Comparison of ENCODE assay signal across 8 mouse cellular contexts in genomic region chr13:76844629-76845255, GRCm38 (mm10).
DNase-seq lines count a peak whose midpoint lies in the region; ATAC-seq and TF ChIP-seq lines count a peak whose summit lies in the region.

No protein-coding gene starts in this region.

- H3K27me3 ChIP-seq in heart, embryonic 10.5 days (ENCODE audit: insufficient read depth, poor library complexity, severe bottlenecking), result no peaks in the 10 kb centered on the region

- peak; percentile 60 to 65 for DNase-seq in cerebellum, postnatal 36 days
- DNase-seq in heart, embryonic 10.5 days (ENCODE audit: low spot score), result peak; percentile 80
- peak; percentile 57 to 76 for DNase-seq in layer of hippocampus, adult 2 months (ENCODE audit: low spot score in 2 of 2)
- DNase-seq in lung, postnatal 36 days, result peak; percentile 3
- peak; percentile 91 for DNase-seq in retina, embryonic 14.5 days (ENCODE audit: low spot score)
- peak; percentile 22 to 31 for DNase-seq in urinary bladder, adult 18-20 months (ENCODE audit: low spot score in 2 of 2)

- no peaks in the 10 kb centered on the region; the same call in 1 of the 2 replicates for H3K4me1 ChIP-seq in heart, embryonic 10.5 days

- peak; percentile 96 for TF ChIP-seq CTCF in layer of hippocampus, adult 2 months (conservative IDR thresholded peaks at IDR 0.05)

- no peaks in the 10 kb centered on the region for H3K9me3 ChIP-seq in heart, embryonic 10.5 days

- H3K27ac ChIP-seq in heart, embryonic 10.5 days, result no peak overlapping the region
- H3K27ac ChIP-seq in layer of hippocampus, adult 2 months, result no peak overlapping the region

- 49% methylated on average over 8 of the region's 8 CpGs for WGBS in heart, embryonic 10.5 days

- no peak overlapping the region for H3K4me3 ChIP-seq in heart, embryonic 10.5 days
- H3K4me3 ChIP-seq in layer of hippocampus, adult 2 months, result no peak overlapping the region

- ATAC-seq in CD4-positive, CD25-positive, alpha-beta regulatory T cell, adult 4 months, result peak; percentile 65
- ATAC-seq in activated CD4-positive, CD25-positive, alpha-beta regulatory T cell, adult 4 months, result peak; percentile 66

- no peaks in the 10 kb centered on the region for H3K36me3 ChIP-seq in heart, embryonic 10.5 days

Comparison
In these comparisons a context has a peak if more than half of its experiments do, and no peak if none do; other contexts are left out.
1. DNase-seq: peak in every context shown above with its lines; median percentile 91 in retina, embryonic 14.5 days; 80 in heart, embryonic 10.5 days; 66 in layer of hippocampus, adult 2 months; 62 in cerebellum, postnatal 36 days; 26 in urinary bladder, adult 18-20 months; 3 in lung, postnatal 36 days.